Mouse (Mus musculus): Measurements from ENCODE around the gene Olfr1288. TPM values are rescaled to one million over a fixed set of nuclear protein-coding genes. Genes with fewer than 3 reads are reported as not detected.

The Olfr1288 gene
- total RNA-seq (2012; rRNA removed) = not detected in 2 replicates

DNA sequence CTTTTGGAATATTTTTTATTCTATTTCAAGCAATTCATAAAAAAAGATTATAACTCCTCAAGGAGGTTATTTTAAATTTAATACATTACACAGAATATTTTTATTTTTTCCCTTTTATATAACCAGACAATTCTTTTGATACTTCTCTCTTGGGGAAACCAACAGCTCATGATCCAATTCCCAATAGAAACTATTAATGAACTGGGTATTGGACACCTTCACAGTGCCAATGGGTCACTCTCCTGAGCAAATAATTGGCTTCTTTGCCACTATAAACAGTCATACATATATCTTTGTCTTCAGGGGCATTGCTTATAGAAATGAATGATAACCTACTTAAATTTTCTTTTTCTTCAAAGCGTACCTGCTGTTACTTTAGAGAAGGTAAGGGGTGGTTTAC is at the start of gene Olfr1288:
Olfr1288 (plus strand) TSS at position 301 of the 400 bp plus-strand sequence.
- no peak for DNase-seq (ENCODE audit: low read depth, low spot score)
- Histone ChIP-seq H3K27ac (ENCODE audit: insufficient read depth, low read depth, low read length, poor library complexity, severe bottlenecking) (no peak within 1 kb of the TSS), H3K9ac (ENCODE audit: insufficient read depth, low read depth, low read length, poor library complexity, severe bottlenecking) (no peak within 1 kb of the TSS), H3K36me3 (ENCODE audit: control insufficient read depth, insufficient read depth, low read length, poor library complexity, severe bottlenecking) (no peaks in the 10 kb centered on the region), H3K4me1 (ENCODE audit: control insufficient read depth in 2 of 2, insufficient read depth in 2 of 2, low read length in 2 of 2, poor library complexity in 1 of 2) (no peaks in the 10 kb centered on the region), H3K9me3 (ENCODE audit: control insufficient read depth, insufficient read depth, low read depth, low read length) (no peaks in the 10 kb centered on the region), H3K4me3 (ENCODE audit: insufficient read depth in 1 of 2, low read depth in 1 of 2, low read length in 2 of 2, poor library complexity in 1 of 2, severe bottlenecking in 1 of 2) (no peak within 1 kb of the TSS)
- TF ChIP-seq ZC3H11A (IDR thresholded peaks at IDR 0.05; ENCODE audit: borderline replicate concordance, low read depth, low read length) = no peak
- TF ChIP-seq HCFC1 (IDR thresholded peaks at IDR 0.05; ENCODE audit: borderline replicate concordance, insufficient read depth, low read length) = no peak
- no peak for TF ChIP-seq MAFK (IDR thresholded peaks at IDR 0.05; ENCODE audit: insufficient read depth, low read depth, low read length)
- no peak for TF ChIP-seq CHD2 (IDR thresholded peaks at IDR 0.05; ENCODE audit: low read depth, low read length)
- TF ChIP-seq ZNF384 (IDR thresholded peaks at IDR 0.05; ENCODE audit: low read depth, low read length) = no peak
- in situ Hi-C loops (cut with MboI; ENCODE audit: low sequenced_read_pairs in 2 of 2, unreplicated experiment in 2 of 2) = no loop called here

GRCm38 (mm10) chr2:111448842-111449241 is 25.1 kb upstream of the Olfr1288 start, which contains the start of gene Olfr1287:
TSS of gene Olfr1287 (plus strand) at chr2:111449142.
- TF ChIP-seq HCFC1 (IDR thresholded peaks at IDR 0.05; ENCODE audit: borderline replicate concordance, insufficient read depth, low read length) (no peak), MAFK (IDR thresholded peaks at IDR 0.05; ENCODE audit: insufficient read depth, low read depth, low read length) (no peak)
- H3K27ac ChIP-seq (ENCODE audit: insufficient read depth, low read depth, low read length, poor library complexity, severe bottlenecking) = no peak within 1 kb of the TSS
- H3K9me3 ChIP-seq (ENCODE audit: control insufficient read depth, insufficient read depth, low read depth, low read length) = no peaks in the 10 kb centered on the region
- no peak within 1 kb of the TSS for H3K4me3 ChIP-seq (ENCODE audit: insufficient read depth in 1 of 2, low read depth in 1 of 2, low read length in 2 of 2, poor library complexity in 1 of 2, severe bottlenecking in 1 of 2)
- H3K9ac ChIP-seq (ENCODE audit: insufficient read depth, low read depth, low read length, poor library complexity, severe bottlenecking) = no peak within 1 kb of the TSS
- H3K4me1 ChIP-seq (ENCODE audit: control insufficient read depth in 2 of 2, insufficient read depth in 2 of 2, low read length in 2 of 2, poor library complexity in 1 of 2) = no peaks in the 10 kb centered on the region
- DNase-seq (ENCODE audit: low read depth, low spot score) = no peak
- H3K36me3 ChIP-seq (ENCODE audit: control insufficient read depth, insufficient read depth, low read length, poor library complexity, severe bottlenecking) = no peaks in the 10 kb centered on the region
- in situ Hi-C loops (cut with MboI; ENCODE audit: low sequenced_read_pairs in 2 of 2, unreplicated experiment in 2 of 2) = no loop called here

DNA sequence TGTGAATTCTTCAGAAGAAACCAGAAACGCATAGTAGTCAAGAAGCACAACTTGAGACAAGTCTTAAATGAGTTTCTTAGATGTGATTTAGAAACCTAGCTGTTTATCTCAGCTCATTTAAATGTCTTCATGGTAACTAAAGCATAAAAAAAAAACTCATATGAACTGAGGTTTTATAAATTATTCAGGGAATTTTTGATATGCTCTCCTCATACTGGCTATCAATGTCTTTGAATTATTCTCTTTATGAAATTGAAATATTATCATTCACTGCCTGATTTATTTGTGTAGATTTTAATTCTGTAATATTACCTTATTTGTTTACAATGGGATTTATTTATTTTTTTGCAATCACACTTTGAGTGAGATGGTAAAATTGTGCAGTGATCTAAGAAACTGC is 6.6 kb downstream of the Olfr1288 start, which contains the start of gene Olfr1289:
Olfr1289 (plus strand) TSS at position 301 of the 400 bp plus-strand sequence.
- H3K9me3 ChIP-seq (ENCODE audit: control insufficient read depth, insufficient read depth, low read depth, low read length) = no peaks in the 10 kb centered on the region

GRCm38 (mm10) chr2:111493729-111494128 is 19.8 kb downstream of the Olfr1288 start, which contains the start of gene Olfr1290:
TSS of gene Olfr1290 (minus strand) at chr2:111493829.
- no peaks in the 10 kb centered on the region for H3K4me1 ChIP-seq (ENCODE audit: control insufficient read depth in 2 of 2, insufficient read depth in 2 of 2, low read length in 2 of 2, poor library complexity in 1 of 2)
- no peaks in the 10 kb centered on the region for H3K36me3 ChIP-seq (ENCODE audit: control insufficient read depth, insufficient read depth, low read length, poor library complexity, severe bottlenecking)
- no peak within 1 kb of the TSS for H3K9ac ChIP-seq (ENCODE audit: insufficient read depth, low read depth, low read length, poor library complexity, severe bottlenecking)
- no peak within 1 kb of the TSS for H3K4me3 ChIP-seq (ENCODE audit: insufficient read depth in 1 of 2, low read depth in 1 of 2, low read length in 2 of 2, poor library complexity in 1 of 2, severe bottlenecking in 1 of 2)
- H3K9me3 ChIP-seq (ENCODE audit: control insufficient read depth, insufficient read depth, low read depth, low read length) = no peaks in the 10 kb centered on the region
- no peak for DNase-seq (ENCODE audit: low read depth, low spot score)
- no peak within 1 kb of the TSS for H3K27ac ChIP-seq (ENCODE audit: insufficient read depth, low read depth, low read length, poor library complexity, severe bottlenecking)
- in situ Hi-C loops (cut with MboI; ENCODE audit: low sequenced_read_pairs in 2 of 2, unreplicated experiment in 2 of 2) = no loop called here
- TF ChIP-seq ZC3H11A (IDR thresholded peaks at IDR 0.05; ENCODE audit: borderline replicate concordance, low read depth, low read length) (no peak), MAFK (IDR thresholded peaks at IDR 0.05; ENCODE audit: insufficient read depth, low read depth, low read length) (no peak), CHD2 (IDR thresholded peaks at IDR 0.05; ENCODE audit: low read depth, low read length) (no peak), HCFC1 (IDR thresholded peaks at IDR 0.05; ENCODE audit: borderline replicate concordance, insufficient read depth, low read length) (no peak), ZNF384 (IDR thresholded peaks at IDR 0.05; ENCODE audit: low read depth, low read length) (no peak)

More for the DNA sequence above, 6.6 kb downstream of the Olfr1288 start, which contains the start of gene Olfr1289:
- no peak within 1 kb of the TSS for H3K4me3 ChIP-seq (ENCODE audit: insufficient read depth in 1 of 2, low read depth in 1 of 2, low read length in 2 of 2, poor library complexity in 1 of 2, severe bottlenecking in 1 of 2)
- H3K9ac ChIP-seq (ENCODE audit: insufficient read depth, low read depth, low read length, poor library complexity, severe bottlenecking) = no peak within 1 kb of the TSS
- H3K4me1 ChIP-seq (ENCODE audit: control insufficient read depth in 2 of 2, insufficient read depth in 2 of 2, low read length in 2 of 2, poor library complexity in 1 of 2) = no peaks in the 10 kb centered on the region
- no peak for DNase-seq (ENCODE audit: low read depth, low spot score)
- TF ChIP-seq HCFC1 (IDR thresholded peaks at IDR 0.05; ENCODE audit: borderline replicate concordance, insufficient read depth, low read length) = no peak
- no peak for TF ChIP-seq ZNF384 (IDR thresholded peaks at IDR 0.05; ENCODE audit: low read depth, low read length)
- TF ChIP-seq CHD2 (IDR thresholded peaks at IDR 0.05; ENCODE audit: low read depth, low read length) = no peak
- TF ChIP-seq MAFK (IDR thresholded peaks at IDR 0.05; ENCODE audit: insufficient read depth, low read depth, low read length) = no peak
- no peak for TF ChIP-seq ZC3H11A (IDR thresholded peaks at IDR 0.05; ENCODE audit: borderline replicate concordance, low read depth, low read length)
- H3K36me3 ChIP-seq (ENCODE audit: control insufficient read depth, insufficient read depth, low read length, poor library complexity, severe bottlenecking) = no peaks in the 10 kb centered on the region
- no peak within 1 kb of the TSS for H3K27ac ChIP-seq (ENCODE audit: insufficient read depth, low read depth, low read length, poor library complexity, severe bottlenecking)
- in situ Hi-C loops (cut with MboI; ENCODE audit: low sequenced_read_pairs in 2 of 2, unreplicated experiment in 2 of 2) = no loop called here

- no peak for DNase-seq (ENCODE audit: low read depth, low spot score)
- Histone ChIP-seq H3K27ac (ENCODE audit: insufficient read depth, low read depth, low read length, poor library complexity, severe bottlenecking) (no peak within 1 kb of the TSS), H3K9me3 (ENCODE audit: control insufficient read depth, insufficient read depth, low read depth, low read length) (no peaks in the 10 kb centered on the region), H3K4me3 (ENCODE audit: insufficient read depth in 1 of 2, low read depth in 1 of 2, low read length in 2 of 2, poor library complexity in 1 of 2, severe bottlenecking in 1 of 2) (no peak within 1 kb of the TSS), H3K9ac (ENCODE audit: insufficient read depth, low read depth, low read length, poor library complexity, severe bottlenecking) (no peak within 1 kb of the TSS), H3K4me1 (ENCODE audit: control insufficient read depth in 2 of 2, insufficient read depth in 2 of 2, low read length in 2 of 2, poor library complexity in 1 of 2) (no peaks in the 10 kb centered on the region), H3K36me3 (ENCODE audit: control insufficient read depth, insufficient read depth, low read length, poor library complexity, severe bottlenecking) (no peaks in the 10 kb centered on the region)
- no peak for TF ChIP-seq ZC3H11A (IDR thresholded peaks at IDR 0.05; ENCODE audit: borderline replicate concordance, low read depth, low read length)
- TF ChIP-seq HCFC1 (IDR thresholded peaks at IDR 0.05; ENCODE audit: borderline replicate concordance, insufficient read depth, low read length) = no peak
- no peak for TF ChIP-seq ZNF384 (IDR thresholded peaks at IDR 0.05; ENCODE audit: low read depth, low read length)
- TF ChIP-seq CHD2 (IDR thresholded peaks at IDR 0.05; ENCODE audit: low read depth, low read length) = no peak
- no peak for TF ChIP-seq MAFK (IDR thresholded peaks at IDR 0.05; ENCODE audit: insufficient read depth, low read depth, low read length)
- in situ Hi-C loops (cut with MboI; ENCODE audit: low sequenced_read_pairs in 2 of 2, unreplicated experiment in 2 of 2) = no loop called here
These were observed 23.0 kb downstream of the Olfr1288 start, which contains the start of gene Olfr1291-ps1 for GRCm38 (mm10) chr2:111496880-111497279. TSS of gene Olfr1291-ps1 (plus strand) at chr2:111497180.

Data from ES-E14 (cell line).